Mouse (Mus musculus) heart, embryonic 13.5 days (tissue): ENCODE measurements around the gene 4932415D10Rik. TPM values are rescaled to one million over a fixed set of nuclear protein-coding genes. Genes with fewer than 3 reads are reported as not detected.

Experiments used
- ATAC-seq: fragments of 200-750 bp; cut with Nextera tagmentation; 2 replicates; pipeline ENCODE4 v1.8.0; 2017; ENCODE audit warnings: moderate TSS enrichment; ENCODE audit not compliant: insufficient number of reproducible peaks, low FRiP score, low TSS enrichment; ENCODE audit errors: extremely low read depth
- H3K27ac ChIP-seq: fragments of 300-500 bp; sonication (generic); replicated peaks from 2 replicates; pipeline ENCODE4 v1.5.1; 2015; ENCODE audit warnings: moderate library complexity, mild to moderate bottlenecking, inconsistent platforms
- H3K27me3 ChIP-seq: fragments of 300-500 bp; sonication (generic); replicated peaks from 2 replicates; pipeline ENCODE4 v1.6.1; 2015; ENCODE audit warnings: mild to moderate bottlenecking, inconsistent platforms
- H3K36me3 ChIP-seq: fragments of 300-500 bp; sonication (generic); 2 replicates; pipeline ENCODE4 v1.6.1; 2015; ENCODE audit warnings: mild to moderate bottlenecking, inconsistent platforms
- H3K4me1 ChIP-seq: fragments of 300-500 bp; sonication (generic); 2 replicates; pipeline ENCODE4 v1.6.1; 2015; ENCODE audit warnings: inconsistent platforms
- H3K4me2 ChIP-seq: fragments of 300-500 bp; sonication (generic); 2 replicates; pipeline ENCODE4 v1.6.1; 2015; ENCODE audit warnings: inconsistent platforms, mild to moderate bottlenecking, moderate library complexity
- H3K4me3 ChIP-seq: fragments of 300-500 bp; sonication (generic); 2 replicates; pipeline ENCODE4 v1.5.1; 2015; ENCODE audit warnings: moderate library complexity, mild to moderate bottlenecking, inconsistent platforms
- H3K9ac ChIP-seq: fragments of 300-500 bp; sonication (generic); 2 replicates; pipeline ENCODE4 v1.6.1; 2015; ENCODE audit warnings: inconsistent platforms, mild to moderate bottlenecking, moderate library complexity
- H3K9me3 ChIP-seq: fragments of 300-500 bp; sonication (generic); 2 replicates; pipeline ENCODE4 v1.6.1; 2016; ENCODE audit warnings: inconsistent platforms
- WGBS: fragments of 180-500 bp; shearing (Covaris S2); methylation state at CpG from one replicate; pipeline ENCODE4 v1.1.7; 2015; ENCODE audit warnings: mixed read lengths; 5-methylcytosine and 5-hydroxymethylcytosine counted together
- polyA plus RNA-seq: library from polyadenylated mRNA; unstranded; fragments of >200 nt; fragmentation: Nextera tagmentation; extraction: Ambion mirVana; gene quantifications from 2 replicates; pipeline ENCODE4 v1.2.1, GENCODE M21; 2015

4932415D10Rik gene
- not detected in 2 replicates for polyA plus RNA-seq

GRCm38 (mm10) chr10:82316482-82316881 is at the start of gene 4932415D10Rik:
4932415D10Rik (minus strand) TSS chr10:82316582.
- Histone ChIP-seq H3K36me3 (no peaks in the 10 kb centered on the region), H3K4me3 (no peak within 1 kb of the TSS), H3K4me2 (no peak within 1 kb of the TSS), H3K4me1 (no peaks in the 10 kb centered on the region), H3K27ac (no peak within 1 kb of the TSS), H3K27me3 (no peaks in the 10 kb centered on the region), H3K9me3 (no peaks in the 10 kb centered on the region; the same call in 1 of the 2 replicates), H3K9ac (no peak within 1 kb of the TSS)
- WGBS: 77% methylated on average over 1 of the region's 1 CpGs
- no peak for ATAC-seq

- no peaks in the 10 kb centered on the region for H3K27me3 ChIP-seq
- no peak for ATAC-seq
- H3K27ac ChIP-seq: no peak overlapping the region
- no peak overlapping the region for H3K4me2 ChIP-seq
- H3K9me3 ChIP-seq: peaks cover 16% of the 10 kb centered on the region
- WGBS: 81% methylated on average over 9 of the region's 9 CpGs
- no peak overlapping the region for H3K4me3 ChIP-seq
- H3K36me3 ChIP-seq: peaks cover 25% of the 10 kb centered on the region
- no peaks in the 10 kb centered on the region for H3K4me1 ChIP-seq
- no peak overlapping the region for H3K9ac ChIP-seq
Measured at GRCm38 (mm10) chr10:82361911-82362310, 45.5 kb upstream of the 4932415D10Rik start.

GRCm38 (mm10) chr10:82355401-82355800 is 39.0 kb upstream of the 4932415D10Rik start:
- Histone ChIP-seq H3K9ac (no peak overlapping the region), H3K4me1 (no peaks in the 10 kb centered on the region), H3K36me3 (no peaks in the 10 kb centered on the region), H3K4me3 (no peak overlapping the region), H3K9me3 (no peaks in the 10 kb centered on the region), H3K4me2 (no peak overlapping the region), H3K27ac (no peak overlapping the region), H3K27me3 (no peaks in the 10 kb centered on the region)
- ATAC-seq: no peak
- WGBS: 92% methylated on average over 4 of the region's 4 CpGs

- H3K27ac ChIP-seq: peak within 1 kb of the TSS; percentile 92
- no peaks in the 10 kb centered on the region for H3K36me3 ChIP-seq
- H3K4me1 ChIP-seq: no peaks in the 10 kb centered on the region
- peak within 1 kb of the TSS; percentile 81 for H3K4me3 ChIP-seq
- peak within 1 kb of the TSS; percentile 65 for H3K4me2 ChIP-seq
- no peaks in the 10 kb centered on the region for H3K9me3 ChIP-seq
- H3K27me3 ChIP-seq: peaks cover 7% of the 10 kb centered on the region; the same call in 1 of the 2 replicates
- ATAC-seq: peak; percentile 85
- peak within 1 kb of the TSS; percentile 89 for H3K9ac ChIP-seq
- WGBS: 5% methylated on average over 34 of the region's 34 CpGs
Measured at GRCm38 (mm10) chr10:82354083-82355010, 38.0 kb upstream of the 4932415D10Rik start, which contains the start of gene Gm4924. Gm4924 (plus strand) TSS chr10:82354255.

- Histone ChIP-seq H3K4me2 (no peak overlapping the region), H3K4me1 (no peaks in the 10 kb centered on the region), H3K36me3 (no peaks in the 10 kb centered on the region), H3K9ac (no peak overlapping the region), H3K9me3 (peaks cover 4% of the 10 kb centered on the region), H3K27me3 (no peaks in the 10 kb centered on the region), H3K4me3 (no peak overlapping the region), H3K27ac (no peak overlapping the region)
- WGBS: 72% methylated on average over 5 of the region's 5 CpGs
- no peak for ATAC-seq
Measured at GRCm38 (mm10) chr10:82329826-82330225, 13.4 kb upstream of the 4932415D10Rik start.

GRCm38 (mm10) chr10:82320134-82320533 is 3.8 kb upstream of the 4932415D10Rik start:
- Histone ChIP-seq H3K27me3 (no peaks in the 10 kb centered on the region), H3K4me2 (no peak overlapping the region), H3K27ac (no peak overlapping the region), H3K4me1 (no peaks in the 10 kb centered on the region), H3K9ac (no peak overlapping the region), H3K4me3 (no peak overlapping the region), H3K9me3 (peaks cover 15% of the 10 kb centered on the region), H3K36me3 (no peaks in the 10 kb centered on the region)
- ATAC-seq: no peak
- 44% methylated on average over 3 of the region's 3 CpGs for WGBS

- 39% methylated on average over 2 of the region's 2 CpGs for WGBS
- no peaks in the 10 kb centered on the region for H3K4me1 ChIP-seq
- no peaks in the 10 kb centered on the region for H3K27me3 ChIP-seq
- H3K4me2 ChIP-seq: no peak overlapping the region
- no peak overlapping the region for H3K27ac ChIP-seq
- H3K9ac ChIP-seq: no peak overlapping the region
- H3K9me3 ChIP-seq: peaks cover 10% of the 10 kb centered on the region
- no peaks in the 10 kb centered on the region for H3K36me3 ChIP-seq
- no peak for ATAC-seq
- H3K4me3 ChIP-seq: no peak overlapping the region
Measured at GRCm38 (mm10) chr10:82296440-82296839, 19.9 kb downstream of the 4932415D10Rik start.

GRCm38 (mm10) chr10:82257331-82257730 is 59.1 kb downstream of the 4932415D10Rik start:
- ATAC-seq: no peak
- no peaks in the 10 kb centered on the region for H3K27me3 ChIP-seq
- H3K4me3 ChIP-seq: no peak overlapping the region
- no peaks in the 10 kb centered on the region for H3K36me3 ChIP-seq
- H3K27ac ChIP-seq: no peak overlapping the region
- no peaks in the 10 kb centered on the region for H3K4me1 ChIP-seq
- 71% methylated on average over 2 of the region's 2 CpGs for WGBS
- no peak overlapping the region for H3K4me2 ChIP-seq
- peaks cover 18% of the 10 kb centered on the region; the same call in 1 of the 2 replicates for H3K9me3 ChIP-seq
- H3K9ac ChIP-seq: no peak overlapping the region

- H3K4me2 ChIP-seq: no peak overlapping the region
- peaks cover 10% of the 10 kb centered on the region; the same call in 1 of the 2 replicates for H3K4me1 ChIP-seq
- H3K9ac ChIP-seq: no peak overlapping the region
- H3K4me3 ChIP-seq: no peak overlapping the region
- H3K27ac ChIP-seq: no peak overlapping the region
- H3K9me3 ChIP-seq: no peaks in the 10 kb centered on the region
- no peak for ATAC-seq
- no peaks in the 10 kb centered on the region for H3K36me3 ChIP-seq
- H3K27me3 ChIP-seq: no peaks in the 10 kb centered on the region
Measured at GRCm38 (mm10) chr10:82245021-82245420, 71.4 kb downstream of the 4932415D10Rik start.

GRCm38 (mm10) chr10:82241401-82241788 is 75.0 kb downstream of the 4932415D10Rik start:
- ATAC-seq: no peak
- peak overlapping the region; percentile 79 for H3K4me3 ChIP-seq
- peaks cover 14% of the 10 kb centered on the region for H3K9me3 ChIP-seq
- WGBS: 64% methylated on average over 5 of the region's 5 CpGs
- H3K4me2 ChIP-seq: peak overlapping the region; percentile 76
- peaks cover 14% of the 10 kb centered on the region for H3K36me3 ChIP-seq
- peak overlapping the region; percentile 77 for H3K27ac ChIP-seq
- H3K4me1 ChIP-seq: peaks cover 14% of the 10 kb centered on the region; the same call in 1 of the 2 replicates
- no peaks in the 10 kb centered on the region for H3K27me3 ChIP-seq
- H3K9ac ChIP-seq: peak overlapping the region; percentile 89

- peak within 1 kb of the TSS; percentile 77 for H3K27ac ChIP-seq
- ATAC-seq: peak; percentile 90
- no peaks in the 10 kb centered on the region for H3K27me3 ChIP-seq
- WGBS: 3% methylated on average over 27 of the region's 27 CpGs
- peaks cover 14% of the 10 kb centered on the region; the same call in 1 of the 2 replicates for H3K4me1 ChIP-seq
- H3K9ac ChIP-seq: peak within 1 kb of the TSS; percentile 89
- H3K9me3 ChIP-seq: peaks cover 19% of the 10 kb centered on the region
- peak within 1 kb of the TSS; percentile 76 for H3K4me2 ChIP-seq
- peak within 1 kb of the TSS; percentile 79 for H3K4me3 ChIP-seq
- peaks cover 18% of the 10 kb centered on the region for H3K36me3 ChIP-seq
Measured at GRCm38 (mm10) chr10:82240742-82241400, 75.5 kb downstream of the 4932415D10Rik start, which contains the start of gene Zfp938. Zfp938 (minus strand) TSS chr10:82241280.
